Mouse (Mus musculus) liver, adult 2 months (tissue): ENCODE results near the gene Ccdc138. TPM values are rescaled to one million over a fixed set of nuclear protein-coding genes. Genes with fewer than 3 reads are reported as not detected.

ENCODE experiments used
- DNase-seq: peaks from one replicate; pipeline ENCODE4 v3.0.0-alpha.2; 2011; ENCODE audit warnings: low read depth, low spot score; ENCODE audit errors: extremely low read depth
- H3K27ac ChIP-seq: fragments of 200-500 bp; replicated peaks from 2 replicates; pipeline ENCODE4 v1.5.1; 2012; ENCODE audit warnings: low read depth, mild to moderate bottlenecking, control low read depth, inconsistent platforms, low read length; ENCODE audit not compliant: insufficient read depth
- H3K27me3 ChIP-seq: fragments of 200-500 bp; 2 replicates; pipeline ENCODE4 v1.6.1; 2012; ENCODE audit warnings: mild to moderate bottlenecking, moderate library complexity, low read length, inconsistent platforms; ENCODE audit not compliant: control insufficient read depth, insufficient read depth
- H3K36me3 ChIP-seq: fragments of 200-500 bp; 2 replicates; pipeline ENCODE4 v1.6.1; 2012; ENCODE audit warnings: low read length, inconsistent platforms; ENCODE audit not compliant: control insufficient read depth, insufficient read depth
- H3K4me1 ChIP-seq: fragments of 200-500 bp; 2 replicates; pipeline ENCODE4 v1.6.1; 2011; ENCODE audit warnings: low read length; ENCODE audit not compliant: control insufficient read depth, insufficient read depth
- H3K4me3 ChIP-seq: fragments of 200-500 bp; 2 replicates; pipeline ENCODE4 v1.5.1; 2011; ENCODE audit warnings: low read depth, mild to moderate bottlenecking, control low read depth, low read length, moderate library complexity; ENCODE audit not compliant: insufficient read depth
- H3K79me2 ChIP-seq: fragments of 200-500 bp; 2 replicates; pipeline ENCODE4 v1.6.1; 2012; ENCODE audit warnings: inconsistent platforms, mild to moderate bottlenecking, low read length, moderate library complexity; ENCODE audit not compliant: control insufficient read depth, insufficient read depth
- H3K9ac ChIP-seq: fragments of 200-500 bp; 2 replicates; pipeline ENCODE4 v1.6.1; 2012; ENCODE audit warnings: low read depth, mild to moderate bottlenecking, control low read depth, inconsistent platforms, low read length
- CTCF ChIP-seq: fragments of 200-500 bp; IDR thresholded peaks from 2 replicates; pipeline ENCODE4 v1.5.1; 2011; ENCODE audit warnings: low read depth, low read length, control low read depth
- POLR2A ChIP-seq: fragments of 200-500 bp; IDR thresholded peaks from 2 replicates; pipeline ENCODE4 v1.6.1; 2011; ENCODE audit warnings: low read length, control low read depth; ENCODE audit not compliant: insufficient read depth; ENCODE audit errors: extremely low read depth
- WGBS: fragments of 180-500 bp; shearing (Covaris S2); methylation state at CpG from one replicate; pipeline ENCODE4 v1.1.7; 2018; 5-methylcytosine and 5-hydroxymethylcytosine counted together
- polyA plus RNA-seq: library from polyadenylated mRNA; depleted of rRNA; stranded (reverse); fragments of >200 nt; gene quantifications from 2 replicates; pipeline ENCODE4 v1.2.3, GENCODE M21; 2012
- total RNA-seq: library from RNA; depleted of rRNA; stranded (reverse); fragments of >200 nt; gene quantifications from 2 replicates; pipeline ENCODE4 v1.2.3, GENCODE M21; 2014

Ccdc138 gene
- total and polyA plus RNA-seq, 2 experiments = 0.31 to 2.5 TPM

GRCm38 (mm10) chr10:58554693-58555387 is 57.1 kb downstream of the Ccdc138 start:
- Histone ChIP-seq H3K4me3 (no peak overlapping the region), H3K27ac (no peak overlapping the region), H3K79me2 (no peaks in the 10 kb centered on the region), H3K4me1 (no peaks in the 10 kb centered on the region), H3K9ac (no peak overlapping the region), H3K27me3 (no peaks in the 10 kb centered on the region), H3K36me3 (no peaks in the 10 kb centered on the region)
- TF ChIP-seq CTCF = no peak
- no peak for TF ChIP-seq POLR2A
- 89% methylated on average over 8 of the region's 8 CpGs for WGBS
- DNase-seq = no peak

- Histone ChIP-seq H3K79me2 (no peaks in the 10 kb centered on the region), H3K27ac (no peak overlapping the region), H3K36me3 (no peaks in the 10 kb centered on the region), H3K4me1 (no peaks in the 10 kb centered on the region), H3K9ac (no peak overlapping the region), H3K4me3 (no peak overlapping the region), H3K27me3 (no peaks in the 10 kb centered on the region)
- TF ChIP-seq CTCF (peak; percentile 73), POLR2A (no peak)
- DNase-seq = peak; percentile 42
- 33% methylated on average over 7 of the region's 7 CpGs for WGBS
These were observed 61.4 kb downstream of the Ccdc138 start for GRCm38 (mm10) chr10:58559098-58559497.

- no peak overlapping the region for H3K4me3 ChIP-seq
- no peaks in the 10 kb centered on the region for H3K27me3 ChIP-seq
- H3K4me1 ChIP-seq = no peaks in the 10 kb centered on the region
- 34% methylated on average over 3 of the region's 3 CpGs for WGBS
- peak; percentile 30 for DNase-seq
- H3K9ac ChIP-seq = no peak overlapping the region
- TF ChIP-seq POLR2A (no peak), CTCF (no peak; the same call in 1 of the 2 replicates)
- no peak overlapping the region for H3K27ac ChIP-seq
- no peaks in the 10 kb centered on the region for H3K79me2 ChIP-seq
- H3K36me3 ChIP-seq = no peaks in the 10 kb centered on the region
These were observed 62.2 kb downstream of the Ccdc138 start for GRCm38 (mm10) chr10:58559901-58560300.

GRCm38 (mm10) chr10:58560521-58560920 is 62.8 kb downstream of the Ccdc138 start:
- WGBS = 72% methylated on average over 6 of the region's 6 CpGs

GRCm38 (mm10) chr10:58585427-58586223 is 87.9 kb downstream of the Ccdc138 start:
- Histone ChIP-seq H3K4me1 (no peaks in the 10 kb centered on the region), H3K4me3 (no peak overlapping the region), H3K27me3 (no peaks in the 10 kb centered on the region), H3K36me3 (no peaks in the 10 kb centered on the region), H3K79me2 (no peaks in the 10 kb centered on the region), H3K27ac (no peak overlapping the region), H3K9ac (no peak overlapping the region)
- no peak for DNase-seq
- WGBS = 83% methylated on average over 5 of the region's 5 CpGs
- TF ChIP-seq POLR2A = no peak

More at GRCm38 (mm10) chr10:58560521-58560920, 62.8 kb downstream of the Ccdc138 start:
- no peaks in the 10 kb centered on the region for H3K79me2 ChIP-seq
- no peak overlapping the region for H3K27ac ChIP-seq
- no peak for DNase-seq
- no peak for TF ChIP-seq CTCF
- TF ChIP-seq POLR2A = no peak
- no peaks in the 10 kb centered on the region for H3K36me3 ChIP-seq
- no peaks in the 10 kb centered on the region for H3K4me1 ChIP-seq
- no peak overlapping the region for H3K4me3 ChIP-seq
- no peaks in the 10 kb centered on the region for H3K27me3 ChIP-seq
- no peak overlapping the region for H3K9ac ChIP-seq

- no peaks in the 10 kb centered on the region for H3K27me3 ChIP-seq
- no peaks in the 10 kb centered on the region for H3K36me3 ChIP-seq
- H3K4me3 ChIP-seq = no peak overlapping the region
- no peak for DNase-seq
- H3K79me2 ChIP-seq = no peaks in the 10 kb centered on the region
- 80% methylated on average over 3 of the region's 3 CpGs for WGBS
- H3K4me1 ChIP-seq = no peaks in the 10 kb centered on the region
- TF ChIP-seq CTCF = no peak
- no peak for TF ChIP-seq POLR2A
- no peak overlapping the region for H3K27ac ChIP-seq
- H3K9ac ChIP-seq = no peak overlapping the region
These were observed 96.7 kb downstream of the Ccdc138 start for GRCm38 (mm10) chr10:58594486-58594885.
